Mouse (Mus musculus) v-Abl transformed pro-B cells (cell line): ENCODE measurements around the gene Rxra.

Experiments
- in situ Hi-C, 2 experiments: fragments of 400-800 bp; cut with MboI; formaldehyde crosslinking; loops; one replicate each; pipeline ENCODE4 v1.15.1; 2025; ENCODE audit not compliant: unreplicated experiment in 2 of 2

Gene Rxra

DNA sequence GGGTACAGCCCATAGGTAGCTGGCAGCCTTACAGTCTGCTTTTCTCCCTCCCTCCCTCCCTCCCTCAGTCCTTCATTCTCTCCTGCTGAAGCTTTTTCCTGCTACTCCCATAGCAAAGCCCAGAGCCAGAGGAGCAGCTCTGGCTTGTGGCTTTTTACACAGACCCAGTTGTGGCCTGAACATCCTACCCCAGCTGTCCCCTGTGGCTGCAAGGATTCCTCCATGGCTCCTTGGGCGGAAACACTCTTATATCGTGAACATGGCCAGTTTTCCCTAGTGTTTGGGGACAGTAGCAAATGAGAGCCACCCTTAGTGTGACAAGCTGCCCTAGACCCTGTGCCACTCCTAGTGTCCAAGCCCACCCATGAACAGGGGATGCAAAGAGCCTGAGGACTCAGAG lies 58.6 kb downstream of the Rxra start:
- in situ Hi-C loops, result no loop called here

DNA sequence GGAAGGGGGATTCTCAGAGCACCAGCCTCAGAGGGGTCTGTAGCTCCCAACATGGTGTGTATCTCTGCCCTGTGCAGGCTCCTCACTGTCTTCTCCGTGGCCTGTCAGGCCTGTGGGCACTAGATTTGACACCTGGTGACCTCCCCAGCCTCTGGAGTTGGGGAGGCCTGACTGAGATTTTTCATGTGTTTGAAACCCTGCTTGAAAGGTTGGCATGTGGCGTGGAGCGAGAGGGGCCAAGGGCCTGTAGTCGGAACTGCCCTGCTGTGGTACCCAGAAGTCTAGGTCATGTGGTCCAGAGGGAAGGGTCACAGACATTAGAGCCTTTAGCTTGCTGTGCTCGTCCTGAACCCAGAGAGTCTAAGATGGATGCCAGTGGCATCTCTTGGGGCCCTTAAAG lies 60.6 kb downstream of the Rxra start:
- in situ Hi-C loops, result no loop called here

DNA sequence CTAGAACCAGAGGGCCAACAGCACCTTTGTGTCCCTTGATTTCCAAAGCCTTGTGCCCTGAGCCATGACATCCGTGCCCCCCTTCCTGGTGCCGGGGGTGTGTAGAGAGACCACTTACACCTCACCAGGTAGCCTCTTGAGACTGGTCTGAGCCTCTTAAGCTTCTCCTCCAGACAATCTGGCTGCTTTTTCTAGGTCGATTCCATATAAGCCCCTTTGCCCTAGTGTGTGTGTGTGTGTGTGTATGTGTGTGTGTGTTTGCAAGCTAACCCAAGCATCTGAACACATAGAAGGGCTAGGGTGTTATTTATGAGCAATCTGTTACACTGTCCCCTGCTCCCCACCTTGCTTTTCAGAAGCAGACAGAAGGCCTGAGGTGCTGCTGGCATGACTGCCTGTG lies 62.2 kb downstream of the Rxra start:
- in situ Hi-C loops, result no loop called here

DNA sequence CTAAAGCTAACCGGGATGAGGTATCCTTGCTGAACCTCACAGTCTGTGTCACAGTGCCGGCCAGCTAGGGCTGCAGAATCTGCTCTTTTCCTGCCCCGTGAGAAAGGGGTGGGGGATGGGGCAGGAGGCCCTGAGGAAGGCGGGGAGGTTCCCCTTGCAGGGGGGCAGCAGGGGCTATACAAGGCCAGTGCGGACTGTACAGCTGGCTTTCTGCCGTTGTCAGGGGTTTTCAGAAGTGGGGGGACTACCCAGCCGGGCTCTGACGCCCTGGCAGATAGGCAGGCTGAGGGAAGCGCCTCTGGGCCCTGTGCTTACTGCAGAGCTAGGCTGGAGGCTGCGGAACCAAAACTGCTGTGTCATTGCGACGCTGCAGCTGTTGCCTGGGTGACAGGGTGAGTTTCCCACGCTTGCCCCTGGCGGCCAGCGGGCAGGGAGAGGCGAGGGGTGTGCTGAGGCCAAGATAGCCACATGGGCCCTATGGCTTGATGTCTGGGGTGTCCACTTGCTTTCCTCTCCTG lies 63.9 kb downstream of the Rxra start:
- in situ Hi-C loops, result no loop called here

DNA sequence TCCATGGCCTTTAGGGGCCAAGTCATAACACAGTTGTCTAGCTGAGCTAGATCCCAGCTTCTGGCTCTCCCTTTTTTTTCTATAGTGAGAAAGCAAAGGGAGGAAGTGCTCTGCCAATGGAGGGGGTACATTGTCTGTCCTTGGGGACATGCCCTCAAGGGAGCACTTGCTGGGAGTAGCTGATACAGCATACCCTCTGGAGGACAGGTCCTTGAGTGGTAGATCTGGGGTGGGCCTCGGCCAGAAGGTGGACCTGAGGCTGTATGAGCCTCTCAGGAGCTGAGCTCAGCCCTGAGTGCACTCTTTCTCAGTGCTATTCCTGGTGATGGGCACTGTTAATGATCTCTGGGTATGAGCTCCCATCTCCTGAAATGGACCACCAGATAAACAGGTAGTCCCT lies 66.9 kb downstream of the Rxra start:
- in situ Hi-C loops, result no loop called here

DNA sequence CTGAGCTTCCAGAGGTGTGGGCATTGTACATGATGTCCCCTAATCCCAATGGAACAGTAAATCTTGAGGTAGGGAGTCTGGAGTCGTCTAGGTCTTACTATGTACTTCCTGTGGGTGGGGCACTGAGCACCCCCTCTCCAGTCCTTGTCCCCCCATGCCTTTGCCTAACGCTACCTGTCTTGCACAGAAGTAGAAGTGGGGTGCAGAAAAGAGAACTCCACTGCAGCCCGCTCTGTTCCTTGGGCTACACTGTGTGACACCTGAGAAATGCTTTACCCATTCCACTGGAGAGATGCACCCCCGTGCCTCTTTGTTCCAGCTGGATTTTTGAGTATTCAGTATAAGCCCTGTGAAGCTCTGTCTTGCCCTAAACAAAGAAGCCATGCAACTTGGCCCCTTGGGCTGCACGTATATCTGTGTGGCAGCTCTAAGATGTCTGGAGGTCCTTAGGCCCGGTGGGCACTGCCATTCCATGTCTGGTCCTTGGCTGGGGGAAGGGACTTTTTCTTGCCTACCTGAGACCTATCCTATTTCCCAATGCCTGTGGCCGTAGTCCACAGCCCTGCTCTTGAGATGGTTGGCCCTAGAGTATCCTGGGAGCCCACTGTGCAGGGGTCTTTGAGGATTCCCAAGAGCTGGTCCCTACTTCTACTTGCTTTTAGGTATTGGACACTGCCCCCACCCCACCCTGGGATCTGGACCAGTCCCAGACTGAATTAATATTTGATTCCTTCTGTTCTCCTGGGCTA lies 67.8 kb downstream of the Rxra start:
- in situ Hi-C loops, result no loop called here

DNA sequence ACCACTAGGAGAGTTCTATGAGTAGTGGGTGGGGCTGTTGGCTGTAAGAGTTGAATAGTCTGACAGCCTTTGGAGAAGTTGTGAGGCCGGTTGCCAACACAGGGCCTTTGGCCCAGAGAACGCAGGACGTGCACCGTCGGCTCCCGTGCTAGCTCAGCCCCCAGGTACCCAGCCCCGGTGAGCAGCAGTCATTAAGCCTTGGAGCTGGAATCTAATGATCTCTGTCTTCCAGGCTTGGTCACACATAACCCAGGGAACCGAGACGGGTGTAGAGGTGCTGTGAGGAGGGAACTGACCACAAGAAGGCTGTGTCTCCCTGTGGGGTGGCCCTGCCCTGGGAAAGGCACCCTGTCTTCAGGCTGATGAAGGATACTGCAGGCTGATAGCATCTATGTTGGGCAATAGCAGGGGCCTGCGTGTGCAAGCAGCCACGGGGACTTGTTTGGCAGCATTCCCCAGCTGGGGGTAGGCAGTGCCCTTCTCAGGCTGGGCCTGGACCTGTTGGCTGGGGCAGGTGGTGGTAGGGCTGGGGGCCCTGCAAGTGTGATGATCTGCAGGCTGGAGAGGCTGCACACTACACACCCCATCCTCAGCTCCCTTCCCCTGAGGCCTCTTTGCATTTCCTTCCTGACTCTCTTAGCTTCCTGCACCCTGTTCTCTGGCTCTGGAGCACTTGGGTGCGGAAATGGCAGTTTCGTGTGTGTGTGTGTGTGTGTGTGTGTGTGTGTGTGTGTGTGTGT lies 68.5 kb downstream of the Rxra start:
- in situ Hi-C loops, result no loop called here

DNA sequence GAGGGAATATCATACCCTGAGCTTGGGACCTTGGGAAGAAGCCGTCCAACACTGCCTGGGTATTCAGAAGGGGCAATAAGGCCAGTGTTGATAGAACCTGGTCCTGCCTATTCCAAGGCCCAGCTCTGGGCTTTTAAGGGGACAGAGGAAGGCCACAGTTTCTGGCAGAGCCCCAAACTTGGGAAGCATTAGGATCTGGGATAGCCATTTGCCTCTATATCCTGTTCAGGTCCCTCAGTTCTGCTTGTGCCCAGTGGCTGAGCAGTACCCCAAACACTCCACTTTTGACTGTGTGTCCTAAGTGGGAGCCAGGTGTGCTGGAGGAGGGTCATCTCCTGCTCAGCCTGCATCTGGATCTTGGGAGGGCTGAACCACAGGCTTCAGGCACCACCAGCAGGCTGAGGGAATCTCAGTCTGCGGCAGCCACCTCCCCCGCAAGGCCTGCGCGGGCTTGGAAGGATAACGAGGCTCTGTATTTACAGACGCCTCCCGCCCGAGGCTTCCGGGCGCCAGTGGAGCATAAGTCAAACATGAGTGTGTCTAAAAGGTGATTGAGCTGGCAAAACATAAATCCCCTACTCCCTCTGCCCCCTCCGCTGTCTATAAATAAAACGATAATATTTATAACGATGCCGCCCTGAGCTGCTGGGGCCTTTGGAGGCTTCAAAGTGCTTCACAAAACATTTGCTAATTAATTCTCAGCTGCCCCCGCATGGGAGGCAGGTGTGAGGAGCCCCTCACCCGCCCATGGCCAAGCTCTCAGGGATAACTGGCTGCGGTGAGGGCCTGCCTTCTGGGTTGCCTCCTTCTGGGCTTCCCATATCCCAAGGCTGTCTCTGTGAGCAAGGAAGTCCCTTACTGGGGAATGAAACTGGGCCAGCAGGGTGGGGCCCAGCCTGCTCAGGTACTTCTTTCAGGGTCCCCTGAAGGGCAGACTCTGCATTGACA lies 69.7 kb downstream of the Rxra start:
- in situ Hi-C loops, result no loop called here

DNA sequence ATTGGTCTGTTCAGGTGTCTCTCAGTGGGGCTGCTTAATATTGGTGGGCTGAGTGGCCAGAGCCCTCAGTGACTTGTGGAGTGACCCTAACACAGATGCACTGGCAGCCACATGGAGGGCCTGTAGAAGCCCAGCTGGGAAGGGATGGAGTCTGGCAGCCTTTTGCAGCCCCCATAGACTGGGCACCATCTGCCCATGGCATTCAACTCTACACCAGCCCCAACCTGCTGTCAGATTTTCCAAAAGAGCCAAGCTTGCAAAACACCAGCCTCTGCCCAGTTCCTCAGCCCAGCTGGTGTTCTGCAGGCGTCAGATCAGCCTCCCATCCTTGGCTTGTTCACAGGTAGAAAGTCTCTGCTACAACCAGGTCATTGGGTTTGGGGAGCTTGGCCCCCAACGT lies 70.6 kb downstream of the Rxra start:
- in situ Hi-C loops, result no loop called here

DNA sequence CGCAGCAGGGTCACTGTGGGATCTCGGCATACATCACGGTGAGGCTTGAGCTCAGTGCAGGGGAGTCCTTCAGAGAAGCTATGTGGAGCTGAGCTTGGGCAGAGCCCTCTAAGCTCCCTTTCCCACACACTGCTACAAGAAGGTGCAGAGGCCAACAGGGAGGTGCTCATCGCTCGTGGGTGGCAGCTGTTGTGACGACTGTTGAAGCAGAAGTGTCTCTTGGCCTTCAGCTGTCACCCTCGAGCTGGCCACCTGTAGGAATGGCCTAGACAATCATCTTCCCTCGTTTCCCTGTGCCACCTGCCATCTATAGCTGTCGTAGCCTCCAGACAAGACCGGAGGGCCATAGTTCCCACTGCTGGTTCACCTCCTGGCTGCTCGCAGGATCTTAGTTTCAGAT lies 72.7 kb downstream of the Rxra start:
- in situ Hi-C loops, result no loop called here

DNA sequence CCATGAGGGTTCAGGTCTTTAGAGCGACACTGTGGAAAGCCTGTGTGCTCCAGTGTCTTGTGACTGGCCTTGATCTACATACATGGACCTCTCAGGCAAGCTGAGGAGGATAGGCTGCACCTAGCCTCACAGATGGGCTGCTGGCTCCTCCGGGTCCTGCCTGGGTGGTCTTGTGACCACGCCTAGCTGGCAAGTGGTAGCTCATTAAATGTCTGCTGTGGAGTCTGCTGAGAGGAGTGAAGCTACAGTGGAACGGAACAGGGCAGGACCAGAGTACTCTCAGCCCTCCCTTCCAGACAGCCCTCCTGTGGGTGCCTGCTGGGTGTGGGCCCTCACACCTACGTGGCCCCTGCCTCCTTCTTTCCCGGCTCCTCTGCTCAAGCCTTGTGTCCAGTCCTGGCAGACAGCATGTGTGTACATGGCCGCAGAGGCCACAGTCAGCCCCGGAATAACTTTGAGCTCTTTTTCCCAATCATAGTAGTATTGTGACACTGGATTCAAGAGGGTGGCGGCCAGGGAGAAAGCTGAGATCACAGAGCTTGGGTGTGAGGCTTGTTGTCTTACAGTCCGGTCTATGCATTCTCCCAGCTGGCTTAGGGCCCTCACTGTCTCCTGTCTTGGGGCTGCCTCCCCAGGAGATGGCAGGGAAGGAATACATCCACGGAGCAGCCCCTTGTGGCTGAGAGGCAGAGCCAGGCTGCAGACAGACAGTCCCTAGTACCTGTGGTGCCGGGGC lies 74.3 kb downstream of the Rxra start:
- in situ Hi-C loops, result loop anchor here in 1 of 2 experiments (25.0 kb wide), 1 partner anchor 313 kb away; the partner anchor contains the start of genes Brd3os and Vav2

DNA sequence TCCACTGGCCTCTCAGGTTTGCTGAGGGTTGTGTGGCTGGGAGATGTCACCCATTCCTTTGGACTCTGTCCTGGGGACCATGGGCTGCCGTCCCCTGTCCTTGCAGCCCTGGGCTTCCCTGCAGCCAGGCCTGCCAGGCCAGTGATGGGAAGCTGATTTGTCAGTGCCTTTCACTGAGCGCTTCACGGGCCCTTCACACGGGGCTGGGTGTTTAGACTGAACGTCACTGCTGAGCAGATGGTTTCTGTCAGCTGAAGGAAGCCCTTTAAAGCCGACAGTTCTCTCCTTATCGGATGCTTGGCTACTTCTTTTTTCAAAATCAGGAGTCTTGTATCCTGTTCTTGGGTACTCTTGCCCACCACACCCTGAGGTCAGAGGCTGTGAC lies 74.9 kb downstream of the Rxra start:
- in situ Hi-C loops, result loop anchor here in 1 of 2 experiments (25.0 kb wide), 1 partner anchor 314 kb away; the partner anchor contains the start of genes Brd3os and Vav2

DNA sequence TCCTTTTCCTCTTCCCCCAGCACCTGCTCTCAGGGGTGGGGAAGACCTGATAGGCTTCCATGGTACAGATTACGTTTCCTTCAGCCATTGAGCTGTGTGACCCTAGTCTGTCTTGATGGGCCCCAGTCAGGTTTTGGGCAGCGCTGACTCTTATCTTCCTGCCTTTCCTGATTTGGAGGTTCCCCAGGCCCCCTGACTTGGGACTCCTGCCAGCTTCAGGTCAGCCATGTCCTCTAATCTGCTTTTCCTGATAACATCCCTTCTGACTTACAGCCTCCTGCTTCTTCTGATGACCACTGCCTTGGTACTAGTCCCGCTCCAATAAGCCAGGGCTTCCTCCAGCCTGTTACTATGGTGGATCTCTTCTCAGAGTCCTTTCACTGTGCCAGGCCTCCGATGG lies 75.6 kb downstream of the Rxra start:
- in situ Hi-C loops, result loop anchor here in 1 of 2 experiments (25.0 kb wide), 1 partner anchor 315 kb away; the partner anchor contains the start of genes Brd3os and Vav2

DNA sequence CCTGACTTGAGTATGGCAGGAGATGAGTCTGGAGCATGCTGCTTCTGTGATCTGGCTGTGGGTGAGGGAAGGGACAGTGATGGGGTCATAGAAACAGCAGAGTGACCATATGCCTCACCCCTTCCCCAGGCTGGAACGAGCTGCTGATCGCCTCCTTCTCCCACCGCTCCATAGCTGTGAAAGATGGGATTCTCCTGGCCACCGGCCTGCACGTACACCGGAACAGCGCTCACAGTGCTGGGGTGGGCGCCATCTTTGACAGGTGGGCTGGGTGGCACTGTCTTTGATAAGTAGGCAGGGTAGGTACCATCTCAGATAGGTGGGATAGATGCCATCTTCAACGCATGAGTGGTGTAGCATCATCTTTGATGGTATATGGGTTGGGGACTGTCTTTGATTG lies 77.9 kb downstream of the Rxra start:
- in situ Hi-C loops, result loop anchor here in 1 of 2 experiments (25.0 kb wide), 1 partner anchor 317 kb away; the partner anchor contains the start of genes Brd3os and Vav2

DNA sequence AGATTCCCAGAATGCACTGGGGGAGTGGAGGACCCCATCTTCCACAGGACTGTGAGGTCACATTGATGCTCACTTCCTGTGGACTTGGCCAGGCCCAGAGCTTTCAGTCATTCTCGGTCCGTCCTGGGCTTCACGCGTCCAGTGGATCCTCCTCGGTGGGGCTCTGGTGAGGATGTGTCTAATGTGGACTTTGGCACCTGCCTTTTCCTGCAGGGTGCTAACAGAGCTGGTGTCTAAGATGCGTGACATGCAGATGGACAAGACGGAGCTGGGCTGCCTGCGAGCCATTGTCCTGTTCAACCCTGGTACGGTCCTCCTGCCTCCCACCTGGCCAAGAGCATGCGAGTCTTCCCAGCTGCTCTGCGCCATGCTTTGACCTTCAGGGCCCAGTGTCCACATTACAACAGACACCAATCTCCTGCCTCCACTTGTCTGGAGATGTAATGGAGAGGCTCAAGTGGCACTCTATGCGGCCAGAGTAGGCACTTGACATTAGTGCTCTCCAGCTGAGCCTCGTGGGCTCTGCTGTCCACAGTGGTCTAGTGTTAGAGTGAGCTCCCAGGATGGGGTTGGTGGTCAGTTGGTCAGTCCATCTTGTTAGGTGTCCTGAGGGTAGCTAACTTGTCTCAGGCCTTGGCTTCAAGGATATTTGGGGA lies 79.9 kb downstream of the Rxra start:
- in situ Hi-C loops, result loop anchor here in 1 of 2 experiments (25.0 kb wide), 1 partner anchor 319 kb away; the partner anchor contains the start of genes Brd3os and Vav2

DNA sequence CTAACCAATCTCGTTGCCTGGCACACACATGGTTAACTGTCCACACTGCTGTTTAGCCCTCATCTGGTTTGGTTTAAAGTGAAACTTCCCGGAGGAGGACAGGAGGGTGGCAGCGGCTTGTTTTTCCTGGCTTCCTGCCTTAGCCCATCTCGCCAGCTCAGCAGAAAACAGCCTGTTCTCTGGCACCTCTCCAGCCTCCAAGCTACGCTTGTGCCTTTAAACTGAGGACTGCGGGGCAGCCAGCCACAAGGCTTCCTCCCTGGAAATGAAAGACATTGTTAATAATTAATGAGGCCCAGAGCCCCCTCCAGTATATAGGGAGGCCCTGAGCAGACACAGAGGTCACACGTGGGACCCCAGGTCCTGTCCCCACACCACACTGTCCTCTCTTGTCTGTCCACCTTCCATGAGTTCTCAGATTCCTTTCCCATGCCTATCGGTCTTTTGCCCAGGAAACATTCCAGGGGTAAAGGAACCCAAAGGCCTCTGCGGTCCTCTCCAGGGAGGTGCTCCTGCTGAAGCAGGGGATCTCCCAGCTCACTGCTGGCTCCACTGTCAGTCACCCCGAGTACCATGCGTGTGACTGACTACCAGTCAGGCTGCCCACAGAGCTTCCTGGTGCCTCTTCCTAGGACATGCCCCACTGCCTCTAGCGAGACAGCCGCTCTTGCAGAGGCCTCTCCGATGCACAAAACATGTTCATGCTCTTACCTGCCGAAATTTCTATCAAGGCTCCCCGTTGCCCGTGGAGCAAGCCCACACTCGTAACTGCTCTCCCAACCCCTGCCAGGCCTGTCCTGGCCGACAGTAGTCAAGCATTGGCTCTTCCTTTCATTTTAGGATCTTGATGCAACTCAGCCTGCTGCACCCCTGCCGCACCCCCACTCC lies 82.4 kb downstream of the Rxra start:
- in situ Hi-C loops, result loop anchor here in 1 of 2 experiments (25.0 kb wide), 1 partner anchor 321 kb away; the partner anchor contains the start of genes Brd3os and Vav2

DNA sequence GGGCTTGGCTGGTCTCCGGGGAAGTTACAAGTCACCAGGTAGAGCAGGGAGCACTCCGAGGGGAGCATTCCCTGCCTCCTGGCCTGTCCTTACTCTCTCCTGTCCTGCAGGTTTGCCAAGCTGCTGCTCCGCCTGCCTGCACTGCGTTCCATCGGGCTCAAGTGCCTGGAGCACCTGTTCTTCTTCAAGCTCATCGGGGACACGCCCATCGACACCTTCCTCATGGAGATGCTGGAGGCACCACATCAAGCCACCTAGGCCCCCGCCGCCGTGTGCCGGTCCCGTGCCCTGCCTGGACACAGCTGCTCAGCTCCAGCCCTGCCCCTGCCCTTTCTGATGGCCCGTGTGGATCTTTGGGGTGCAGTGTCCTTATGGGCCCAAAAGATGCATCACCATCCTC lies 83.2 kb downstream of the Rxra start:
- in situ Hi-C loops, result loop anchor here in 1 of 2 experiments (25.0 kb wide), 1 partner anchor 322 kb away; the partner anchor contains the start of genes Brd3os and Vav2
